Mouse (Mus musculus) hindbrain, postnatal 0 days (tissue): ENCODE data around the gene Hspbp1. TPM values are rescaled to one million over a fixed set of nuclear protein-coding genes. Genes with fewer than 3 reads are reported as not detected.

Experiments
- ATAC-seq: fragments of 200-750 bp; cut with Nextera tagmentation; 2 replicates; pipeline ENCODE4 v1.8.0; 2017; ENCODE audit warnings: mild to moderate bottlenecking, moderate TSS enrichment, moderate library complexity
- DNase-seq: peaks from one replicate; pipeline ENCODE4 v3.0.0-alpha.2; 2015; ENCODE audit warnings: low spot score
- H3K27ac ChIP-seq: fragments of 300-500 bp; sonication (generic); 2 replicates; pipeline ENCODE4 v1.5.1; 2014; ENCODE audit warnings: mild to moderate bottlenecking
- H3K27me3 ChIP-seq: fragments of 300-500 bp; sonication (generic); 2 replicates; pipeline ENCODE4 v1.6.1; 2014; ENCODE audit warnings: low read length, mixed read lengths; ENCODE audit not compliant: insufficient read depth
- H3K36me3 ChIP-seq: fragments of 300-500 bp; sonication (generic); 2 replicates; pipeline ENCODE4 v1.6.1; 2014; ENCODE audit warnings: low read length, mixed read lengths; ENCODE audit not compliant: insufficient read depth
- H3K4me1 ChIP-seq: fragments of 300-500 bp; sonication (generic); 2 replicates; pipeline ENCODE4 v1.6.1; 2014; ENCODE audit warnings: antibody characterized with exemption, low read length, mixed read lengths; ENCODE audit not compliant: insufficient read depth
- H3K4me2 ChIP-seq: fragments of 300-500 bp; sonication (generic); 2 replicates; pipeline ENCODE4 v1.6.1; 2014; ENCODE audit warnings: low read depth, mild to moderate bottlenecking, low read length, moderate library complexity, mixed read lengths
- H3K4me3 ChIP-seq: fragments of 300-500 bp; sonication (generic); 2 replicates; pipeline ENCODE4 v1.5.1; 2014; ENCODE audit warnings: low read length
- H3K9ac ChIP-seq: fragments of 300-500 bp; sonication (generic); replicated peaks from 2 replicates; pipeline ENCODE4 v1.6.1; 2014; ENCODE audit warnings: mild to moderate bottlenecking, low read length, moderate library complexity, mixed read lengths
- H3K9me3 ChIP-seq: fragments of 300-500 bp; sonication (generic); 2 replicates; pipeline ENCODE4 v1.6.1; 2016; ENCODE audit warnings: low read length, mixed read lengths
- CTCF ChIP-seq: IDR thresholded peaks from 2 replicates; pipeline ENCODE4 v1.5.1; 2016; ENCODE audit warnings: antibody characterized with exemption, control low read depth, low read depth
- WGBS: fragments of 180-500 bp; shearing (Covaris S2); extraction: QIAGEN DNeasy Blood & Tissue Kit; methylation state at CpG from one replicate; pipeline ENCODE4 v1.1.7; 2014; 5-methylcytosine and 5-hydroxymethylcytosine counted together
- polyA plus RNA-seq: library from polyadenylated mRNA; unstranded; fragments of >200 nt; fragmentation: Nextera tagmentation; extraction: Ambion mirVana; gene quantifications from 2 replicates; pipeline ENCODE4 v1.2.1, GENCODE M21; 2015
- total RNA-seq: library from RNA; depleted of rRNA; stranded (reverse); fragments of >200 nt; gene quantifications from 2 replicates; pipeline ENCODE4 v1.2.3, GENCODE M21; 2014

Hspbp1 gene
- total and polyA plus RNA-seq, 2 experiments from 2014 or later = 174 to 288 TPM

GRCm38 (mm10) chr7:4653780-4654179 is 31.1 kb downstream of the Hspbp1 start:
- no peak overlapping the region for H3K27ac ChIP-seq
- no peaks in the 10 kb centered on the region for H3K27me3 ChIP-seq
- 0 out of 2 replicates have a peak overlapping the region, but pooled peaks have one; percentile 17 for H3K9ac ChIP-seq
- H3K36me3 ChIP-seq = 0 out of 2 replicates have a peak, but pooled peaks cover 9% of the 10 kb centered on the region
- H3K4me3 ChIP-seq = no peak overlapping the region
- ATAC-seq (no peak), DNase-seq (no peak)
- no peaks in the 10 kb centered on the region for H3K9me3 ChIP-seq
- TF ChIP-seq CTCF = no peak
- no peak overlapping the region for H3K4me2 ChIP-seq
- 85% methylated on average over 7 of the region's 7 CpGs for WGBS
- peaks cover 22% of the 10 kb centered on the region for H3K4me1 ChIP-seq

DNA sequence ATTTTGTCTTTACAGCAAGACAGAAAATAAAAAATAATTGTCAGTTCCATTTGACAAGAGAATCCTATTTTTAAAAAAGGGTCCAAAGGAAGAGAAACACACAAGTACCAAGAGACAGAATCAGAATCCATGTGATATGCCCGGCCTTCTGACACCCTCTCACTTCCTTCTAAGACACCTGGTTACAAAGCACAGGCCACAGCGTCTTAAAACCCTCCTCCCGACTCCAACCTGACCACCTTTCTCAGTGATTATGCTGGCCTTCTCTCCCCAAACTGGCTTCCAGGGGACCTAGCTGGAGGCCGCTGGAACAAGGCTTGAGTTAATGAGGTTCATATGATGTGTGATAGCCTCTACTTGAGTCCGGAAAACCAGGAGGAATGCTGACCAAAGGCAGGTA is 31.5 kb downstream of the Hspbp1 start:
- Histone ChIP-seq H3K36me3 (0 out of 2 replicates have a peak, but pooled peaks cover 9% of the 10 kb centered on the region), H3K4me2 (no peak overlapping the region), H3K4me3 (no peak overlapping the region), H3K27ac (no peak overlapping the region), H3K9me3 (no peaks in the 10 kb centered on the region), H3K4me1 (peaks cover 22% of the 10 kb centered on the region), H3K9ac (no peak overlapping the region), H3K27me3 (no peaks in the 10 kb centered on the region)
- WGBS = 88% methylated on average over 5 of the region's 5 CpGs
- no peak for DNase-seq
- TF ChIP-seq CTCF = no peak
- no peak for ATAC-seq

DNA sequence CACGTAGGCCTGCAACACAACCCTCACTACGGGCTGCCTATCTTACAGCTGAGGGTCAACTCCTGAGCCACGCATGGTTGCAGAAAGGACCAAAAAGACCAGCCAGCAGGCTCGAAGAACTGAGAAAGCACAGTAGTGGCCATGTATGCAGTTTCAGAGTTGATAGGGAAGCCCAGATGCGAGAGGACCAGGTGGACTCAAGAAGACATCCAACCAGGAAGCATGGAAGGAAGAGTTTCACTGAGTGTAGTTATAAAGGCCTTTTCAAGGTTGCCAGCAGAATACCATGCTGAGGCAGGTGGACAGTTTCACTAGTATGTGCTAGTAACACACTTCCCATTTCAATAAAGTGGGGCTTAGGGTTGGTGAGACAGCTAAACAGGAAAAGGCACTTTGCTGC is 32.1 kb downstream of the Hspbp1 start:
- Histone ChIP-seq H3K9ac (no peak overlapping the region), H3K27me3 (no peaks in the 10 kb centered on the region), H3K4me2 (no peak overlapping the region), H3K9me3 (no peaks in the 10 kb centered on the region), H3K4me1 (peaks cover 18% of the 10 kb centered on the region), H3K27ac (no peak overlapping the region), H3K4me3 (no peak overlapping the region), H3K36me3 (0 out of 2 replicates have a peak, but pooled peaks cover 9% of the 10 kb centered on the region)
- WGBS = 91% methylated on average over 5 of the region's 5 CpGs
- no peak for ATAC-seq
- DNase-seq = no peak
- TF ChIP-seq CTCF = no peak

- Histone ChIP-seq H3K9me3 (no peaks in the 10 kb centered on the region), H3K9ac (no peak overlapping the region), H3K27me3 (no peaks in the 10 kb centered on the region), H3K4me2 (no peak overlapping the region), H3K36me3 (peaks cover 11% of the 10 kb centered on the region; the same call in 1 of the 2 replicates), H3K27ac (no peak overlapping the region), H3K4me3 (no peak overlapping the region), H3K4me1 (peaks cover 11% of the 10 kb centered on the region)
- no peak for TF ChIP-seq CTCF
- DNase-seq = no peak
- WGBS = 80% methylated on average over 8 of the region's 8 CpGs
- no peak for ATAC-seq
Observed at GRCm38 (mm10) chr7:4651581-4651980, 33.3 kb downstream of the Hspbp1 start.

- no peak for TF ChIP-seq CTCF
- Histone ChIP-seq H3K4me1 (no peaks in the 10 kb centered on the region), H3K9ac (no peak overlapping the region), H3K27me3 (no peaks in the 10 kb centered on the region), H3K4me3 (no peak overlapping the region), H3K9me3 (no peaks in the 10 kb centered on the region), H3K36me3 (peaks cover 32% of the 10 kb centered on the region; the same call in 1 of the 2 replicates), H3K4me2 (no peak overlapping the region), H3K27ac (no peak overlapping the region)
- DNase-seq (no peak), ATAC-seq (no peak)
- 84% methylated on average over 2 of the region's 2 CpGs for WGBS
Observed at GRCm38 (mm10) chr7:4647992-4648391, 36.9 kb downstream of the Hspbp1 start.

- H3K27me3 ChIP-seq = no peaks in the 10 kb centered on the region
- no peaks in the 10 kb centered on the region for H3K9me3 ChIP-seq
- peaks cover 37% of the 10 kb centered on the region for H3K36me3 ChIP-seq
- H3K4me3 ChIP-seq = no peak overlapping the region
- DNase-seq (no peak), ATAC-seq (no peak)
- no peak overlapping the region for H3K9ac ChIP-seq
- H3K4me1 ChIP-seq = no peaks in the 10 kb centered on the region
- no peak overlapping the region for H3K4me2 ChIP-seq
- no peak for TF ChIP-seq CTCF
- H3K27ac ChIP-seq = no peak overlapping the region
- 73% methylated on average over 6 of the region's 6 CpGs for WGBS
Observed at GRCm38 (mm10) chr7:4647291-4647690, 37.6 kb downstream of the Hspbp1 start.

- Histone ChIP-seq H3K4me2 (no peak overlapping the region), H3K4me1 (no peaks in the 10 kb centered on the region), H3K27me3 (no peaks in the 10 kb centered on the region), H3K9ac (no peak overlapping the region), H3K36me3 (peaks cover 40% of the 10 kb centered on the region), H3K4me3 (no peak overlapping the region), H3K9me3 (no peaks in the 10 kb centered on the region), H3K27ac (no peak overlapping the region)
- DNase-seq (no peak), ATAC-seq (no peak)
- 91% methylated on average over 3 of the region's 3 CpGs for WGBS
- no peak for TF ChIP-seq CTCF
Observed at GRCm38 (mm10) chr7:4646806-4647205, 38.1 kb downstream of the Hspbp1 start.
